Mouse (Mus musculus) liver, embryonic 13.5 days (tissue): ENCODE data around the gene Cep95. TPM values are rescaled to one million over a fixed set of nuclear protein-coding genes. Genes with fewer than 3 reads are reported as not detected.
A peak's percentile ranks its signal among the peaks of the same experiment; 100 is the strongest.
"Not testable (repeated sequence)": the region's sequence is repeated elsewhere in the genome, so short reads cannot be mapped to it uniquely, and the experiment has no call there.

Experiments used
- ATAC-seq: fragments of 200-750 bp; cut with Nextera tagmentation; 2 replicates; pipeline ENCODE4 v1.8.0; 2017; ENCODE audit warnings: low read depth, mild to moderate bottlenecking, moderate number of reproducible peaks, moderate library complexity
- DNase-seq: peaks from one replicate; pipeline ENCODE4 v3.0.0; 2022
- H3K27ac ChIP-seq: fragments of 300-500 bp; sonication (generic); 2 replicates; pipeline ENCODE4 v1.5.1; 2015; ENCODE audit warnings: moderate library complexity, mild to moderate bottlenecking, inconsistent platforms
- H3K27me3 ChIP-seq: fragments of 300-500 bp; sonication (generic); 2 replicates; pipeline ENCODE4 v1.6.1; 2015; ENCODE audit warnings: mild to moderate bottlenecking, inconsistent platforms
- H3K36me3 ChIP-seq: fragments of 300-500 bp; sonication (generic); 2 replicates; pipeline ENCODE4 v1.6.1; 2015; ENCODE audit warnings: mild to moderate bottlenecking, inconsistent platforms
- H3K4me1 ChIP-seq: fragments of 300-500 bp; sonication (generic); replicated peaks from 2 replicates; pipeline ENCODE4 v1.6.1; 2015; ENCODE audit warnings: inconsistent platforms
- H3K4me2 ChIP-seq: fragments of 300-500 bp; sonication (generic); 2 replicates; pipeline ENCODE4 v1.6.1; 2015; ENCODE audit warnings: inconsistent platforms, mild to moderate bottlenecking, moderate library complexity
- H3K4me3 ChIP-seq: fragments of 300-500 bp; sonication (generic); replicated peaks from 2 replicates; pipeline ENCODE4 v1.5.1; 2015; ENCODE audit warnings: mild to moderate bottlenecking, inconsistent platforms
- H3K9ac ChIP-seq: fragments of 300-500 bp; sonication (generic); 2 replicates; pipeline ENCODE4 v1.6.1; 2015; ENCODE audit warnings: mild to moderate bottlenecking, inconsistent platforms
- H3K9me3 ChIP-seq: fragments of 300-500 bp; sonication (generic); replicated peaks from 2 replicates; pipeline ENCODE4 v1.6.1; 2016; ENCODE audit warnings: inconsistent platforms
- WGBS: fragments of 180-500 bp; shearing (Covaris S2); methylation state at CpG from one replicate; pipeline ENCODE4 v1.1.7; 2015; ENCODE audit not compliant: insufficient replicate concordance; 5-methylcytosine and 5-hydroxymethylcytosine counted together
- polyA plus RNA-seq: library from polyadenylated mRNA; unstranded; fragments of >200 nt; fragmentation: Nextera tagmentation; extraction: Ambion mirVana; gene quantifications from 2 replicates; pipeline ENCODE4 v1.2.1, GENCODE M21; 2015

Cep95 gene
- polyA plus RNA-seq, 1 experiment from 2014 or later, result 8.1 TPM

- Histone ChIP-seq H3K9ac (peak overlapping the region; percentile 99), H3K4me1 (peaks cover 49% of the 10 kb centered on the region)
Observed at GRCm38 (mm10) chr11:106787131-106788025, 1.7 kb upstream of the Cep95 start.

GRCm38 (mm10) chr11:106788026-106788774 is 852 bp upstream of the Cep95 start:
- Histone ChIP-seq H3K27me3 (no peaks in the 10 kb centered on the region), H3K4me3 (peak overlapping the region; percentile 96), H3K9ac (peak overlapping the region; percentile 99), H3K4me1 (peaks cover 41% of the 10 kb centered on the region), H3K4me2 (peak overlapping the region; percentile 76), H3K36me3 (peaks cover 57% of the 10 kb centered on the region), H3K9me3 (no peaks in the 10 kb centered on the region), H3K27ac (peak overlapping the region; percentile 99)
- DNase-seq, result peak; percentile 95
- ATAC-seq, result peak; percentile 77
- WGBS, result under 1% methylated on average over 76 of the region's 79 CpGs

More at GRCm38 (mm10) chr11:106787131-106788025, 1.7 kb upstream of the Cep95 start:
- peak; percentile 39 for ATAC-seq
- peaks cover 57% of the 10 kb centered on the region for H3K36me3 ChIP-seq
- H3K27ac ChIP-seq, result peak overlapping the region; percentile 99
- peak overlapping the region; percentile 75 for H3K4me2 ChIP-seq
- peak overlapping the region; percentile 96 for H3K4me3 ChIP-seq
- under 1% methylated on average over 65 of the region's 65 CpGs for WGBS
- peak; percentile 81 for DNase-seq
- H3K27me3 ChIP-seq, result no peaks in the 10 kb centered on the region
- H3K9me3 ChIP-seq, result no peaks in the 10 kb centered on the region

GRCm38 (mm10) chr11:106789649-106790048 is 597 bp downstream of the Cep95 start:
- under 1% methylated on average over 6 of the region's 6 CpGs for WGBS
- no peak for ATAC-seq

DNA sequence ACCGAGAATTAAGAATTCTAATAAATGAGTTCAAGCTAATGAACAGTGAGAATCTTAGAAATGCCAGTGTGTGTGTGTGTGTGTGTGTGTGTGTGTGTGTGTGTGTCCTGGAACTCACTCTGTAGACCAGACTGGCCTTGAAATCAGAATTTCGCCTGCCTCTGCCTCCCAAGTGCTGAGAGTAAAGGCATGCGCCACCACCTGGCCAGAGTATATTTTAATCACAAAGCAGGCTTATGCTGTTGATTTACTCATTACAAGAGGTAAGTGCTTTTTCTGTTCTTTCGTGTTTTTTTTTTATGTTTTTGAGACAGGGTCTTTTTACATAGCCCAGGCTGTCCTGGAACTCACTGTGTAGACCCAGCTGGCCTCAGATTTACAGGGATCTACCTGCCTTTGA is 4.8 kb downstream of the Cep95 start:
- peaks cover 64% of the 10 kb centered on the region for H3K36me3 ChIP-seq
- H3K4me3 ChIP-seq, result no peak overlapping the region
- H3K4me2 ChIP-seq, result no peak overlapping the region
- no peak overlapping the region for H3K27ac ChIP-seq
- ATAC-seq (no peak), DNase-seq (no peak)
- WGBS, result 75% methylated on average over 4 of the region's 4 CpGs
- H3K9ac ChIP-seq, result no peak overlapping the region
- H3K9me3 ChIP-seq, result no peaks in the 10 kb centered on the region
- peaks cover 29% of the 10 kb centered on the region for H3K4me1 ChIP-seq
- no peaks in the 10 kb centered on the region for H3K27me3 ChIP-seq

More at GRCm38 (mm10) chr11:106789649-106790048, 597 bp downstream of the Cep95 start:
- Histone ChIP-seq H3K9me3 (no peaks in the 10 kb centered on the region), H3K36me3 (peaks cover 53% of the 10 kb centered on the region), H3K4me2 (peak overlapping the region; percentile 76), H3K9ac (peak overlapping the region; percentile 99), H3K27me3 (no peaks in the 10 kb centered on the region), H3K4me3 (peak overlapping the region; percentile 96), H3K27ac (peak overlapping the region; percentile 99), H3K4me1 (peaks cover 37% of the 10 kb centered on the region)
- peak; percentile 10 for DNase-seq

- H3K4me1 ChIP-seq, result peaks cover 23% of the 10 kb centered on the region
- 29% methylated on average over 9 of the region's 9 CpGs for WGBS
- H3K27ac ChIP-seq, result no peak overlapping the region
- H3K9me3 ChIP-seq, result no peaks in the 10 kb centered on the region
- DNase-seq, result no peak
- no peak overlapping the region for H3K9ac ChIP-seq
- no peaks in the 10 kb centered on the region for H3K27me3 ChIP-seq
- no peak overlapping the region for H3K4me2 ChIP-seq
- no peak for ATAC-seq
- H3K4me3 ChIP-seq, result no peak overlapping the region
- peaks cover 82% of the 10 kb centered on the region for H3K36me3 ChIP-seq
Observed at GRCm38 (mm10) chr11:106795679-106796078, 6.6 kb downstream of the Cep95 start.

- Histone ChIP-seq H3K9ac (no peak overlapping the region), H3K9me3 (no peaks in the 10 kb centered on the region), H3K27ac (no peak overlapping the region), H3K4me1 (no peaks in the 10 kb centered on the region), H3K4me3 (no peak overlapping the region), H3K4me2 (no peak overlapping the region), H3K27me3 (no peaks in the 10 kb centered on the region), H3K36me3 (peaks cover 86% of the 10 kb centered on the region)
- ATAC-seq, result no peak
- no peak for DNase-seq
- WGBS, result 86% methylated on average over 10 of the region's 10 CpGs
Observed at GRCm38 (mm10) chr11:106802069-106802627, 13.1 kb downstream of the Cep95 start.

- H3K9me3 ChIP-seq, H3K4me3 ChIP-seq, H3K27me3 ChIP-seq, H3K9ac ChIP-seq, ATAC-seq, DNase-seq, H3K27ac ChIP-seq, H3K4me1 ChIP-seq, H3K4me2 ChIP-seq: not testable (repeated sequence)
- WGBS, result 63% methylated on average over 1 of the region's 1 CpGs
- H3K36me3 ChIP-seq, result peaks cover 74% of the 10 kb centered on the region
Observed at GRCm38 (mm10) chr11:106807442-106807841, 18.4 kb downstream of the Cep95 start.

GRCm38 (mm10) chr11:106812410-106813136 is 23.5 kb downstream of the Cep95 start:
- Histone ChIP-seq H3K36me3 (peaks cover 88% of the 10 kb centered on the region), H3K9me3 (no peaks in the 10 kb centered on the region), H3K4me2 (no peak overlapping the region), H3K4me3 (no peak overlapping the region), H3K27me3 (no peaks in the 10 kb centered on the region), H3K4me1 (no peaks in the 10 kb centered on the region), H3K9ac (no peak overlapping the region), H3K27ac (peak overlapping the region; percentile 60)
- 80% methylated on average over 7 of the region's 7 CpGs for WGBS
- no peak for ATAC-seq
- no peak for DNase-seq

- Histone ChIP-seq H3K9ac (no peak overlapping the region), H3K4me2 (no peak overlapping the region), H3K4me1 (no peaks in the 10 kb centered on the region), H3K27ac (no peak overlapping the region), H3K9me3 (no peaks in the 10 kb centered on the region), H3K27me3 (no peaks in the 10 kb centered on the region), H3K36me3 (peaks cover 93% of the 10 kb centered on the region), H3K4me3 (no peak overlapping the region)
- 79% methylated on average over 14 of the region's 14 CpGs for WGBS
- DNase-seq (no peak), ATAC-seq (no peak)
Observed at GRCm38 (mm10) chr11:106814601-106815320, 25.7 kb downstream of the Cep95 start.

DNA sequence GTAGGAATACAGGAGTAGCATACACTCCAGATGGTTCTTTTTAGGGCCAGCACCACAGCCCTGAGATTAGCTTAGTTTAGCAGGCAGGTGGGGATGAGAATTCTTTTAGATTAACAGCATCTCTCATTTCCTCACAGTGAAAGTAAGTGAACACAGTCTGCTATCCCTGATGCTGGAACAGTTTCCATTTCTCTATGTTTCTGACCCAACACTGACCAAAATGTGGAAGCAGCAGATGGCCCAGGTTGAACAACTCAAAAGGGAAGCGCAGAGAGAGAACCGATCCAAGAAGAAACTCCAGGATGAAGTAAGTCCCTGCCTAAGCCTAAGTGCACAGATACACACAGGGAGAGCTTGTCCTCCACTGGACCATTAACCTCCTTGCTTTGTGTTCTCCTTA is 26.3 kb downstream of the Cep95 start:
- WGBS, result 90% methylated on average over 2 of the region's 2 CpGs
- ATAC-seq, result no peak

More for the DNA sequence above, 26.3 kb downstream of the Cep95 start:
- no peak overlapping the region for H3K4me2 ChIP-seq
- no peak overlapping the region for H3K4me3 ChIP-seq
- H3K4me1 ChIP-seq, result no peaks in the 10 kb centered on the region
- H3K9me3 ChIP-seq, result no peaks in the 10 kb centered on the region
- DNase-seq, result no peak
- H3K36me3 ChIP-seq, result peaks cover 92% of the 10 kb centered on the region
- no peak overlapping the region for H3K9ac ChIP-seq
- H3K27ac ChIP-seq, result no peak overlapping the region
- no peaks in the 10 kb centered on the region for H3K27me3 ChIP-seq
